Mouse (Mus musculus) hindbrain, embryonic 16.5 days (tissue): Measurements from ENCODE around the gene Max. TPM values are rescaled to one million over a fixed set of nuclear protein-coding genes. Genes with fewer than 3 reads are reported as not detected.

ENCODE experiments used
- ATAC-seq: fragments of 200-750 bp; cut with Nextera tagmentation; 2 replicates; pipeline ENCODE4 v1.8.0; 2017; ENCODE audit warnings: moderate TSS enrichment, moderate library complexity
- H3K27ac ChIP-seq: fragments of 300-500 bp; sonication (generic); 2 replicates; pipeline ENCODE4 v1.5.1; 2014; ENCODE audit warnings: low read depth, mild to moderate bottlenecking, control low read depth, low read length, moderate library complexity
- H3K27me3 ChIP-seq: fragments of 300-500 bp; sonication (generic); replicated peaks from 2 replicates; pipeline ENCODE4 v1.6.1; 2014; ENCODE audit warnings: low read length; ENCODE audit not compliant: control insufficient read depth, insufficient read depth
- H3K36me3 ChIP-seq: fragments of 300-500 bp; sonication (generic); 2 replicates; pipeline ENCODE4 v1.6.1; 2014; ENCODE audit warnings: mild to moderate bottlenecking, low read length, moderate library complexity, mixed read lengths; ENCODE audit not compliant: control insufficient read depth, insufficient read depth
- H3K4me1 ChIP-seq: fragments of 300-500 bp; sonication (generic); 2 replicates; pipeline ENCODE4 v1.6.1; 2014; ENCODE audit warnings: low read depth, low read length; ENCODE audit not compliant: control insufficient read depth, insufficient read depth
- H3K4me2 ChIP-seq: fragments of 300-500 bp; sonication (generic); 2 replicates; pipeline ENCODE4 v1.6.1; 2014; ENCODE audit warnings: mild to moderate bottlenecking, low read length, control low read depth, moderate library complexity
- H3K4me3 ChIP-seq: fragments of 300-500 bp; sonication (generic); 2 replicates; pipeline ENCODE4 v1.5.1; 2014; ENCODE audit warnings: mild to moderate bottlenecking, low read length, control low read depth, moderate library complexity
- H3K9ac ChIP-seq: fragments of 300-500 bp; sonication (generic); 2 replicates; pipeline ENCODE4 v1.6.1; 2014; ENCODE audit warnings: low read depth, mild to moderate bottlenecking, control low read depth, low read length, moderate library complexity
- H3K9me3 ChIP-seq: fragments of 300-500 bp; sonication (generic); 2 replicates; pipeline ENCODE4 v1.6.1; 2014; ENCODE audit warnings: mild to moderate bottlenecking, low read length, moderate library complexity; ENCODE audit not compliant: control insufficient read depth
- WGBS: fragments of 180-500 bp; shearing (Covaris S2); extraction: QIAGEN DNeasy Blood & Tissue Kit; methylation state at CpG from one replicate; pipeline ENCODE4 v1.1.7; 2014; 5-methylcytosine and 5-hydroxymethylcytosine counted together
- polyA plus RNA-seq: library from polyadenylated mRNA; unstranded; fragments of >200 nt; fragmentation: Nextera tagmentation; extraction: Ambion mirVana; gene quantifications from 2 replicates; pipeline ENCODE4 v1.2.1, GENCODE M21; 2015

Gene Max
- polyA plus RNA-seq, 1 experiment from 2014 or later: 17.0 TPM

GRCm38 (mm10) chr12:76961052-76961931, 709 bp downstream of the Max start:
- Histone ChIP-seq H3K4me3 (peak overlapping the region; percentile 98), H3K27ac (peak overlapping the region; percentile 75), H3K4me2 (peak overlapping the region; percentile 89), H3K4me1 (peaks cover 7% of the 10 kb centered on the region), H3K9ac (peak overlapping the region; percentile 91), H3K27me3 (no peaks in the 10 kb centered on the region), H3K9me3 (no peaks in the 10 kb centered on the region), H3K36me3 (peaks cover 5% of the 10 kb centered on the region; the same call in 1 of the 2 replicates)
- ATAC-seq: peak; percentile 18; the same call in 1 of the 2 replicates
- 6% methylated on average over 40 of the region's 45 CpGs for WGBS

- H3K27me3 ChIP-seq: no peaks in the 10 kb centered on the region
- no peaks in the 10 kb centered on the region for H3K9me3 ChIP-seq
- peaks cover 7% of the 10 kb centered on the region; the same call in 1 of the 2 replicates for H3K36me3 ChIP-seq
- peaks cover 20% of the 10 kb centered on the region for H3K4me1 ChIP-seq
- 85% methylated on average over 5 of the region's 5 CpGs for WGBS
- no peak overlapping the region for H3K9ac ChIP-seq
- no peak overlapping the region for H3K27ac ChIP-seq
- ATAC-seq: no peak
- no peak overlapping the region for H3K4me3 ChIP-seq
- no peak overlapping the region for H3K4me2 ChIP-seq
Measured at GRCm38 (mm10) chr12:76957688-76958087, 4.3 kb downstream of the Max start.

- Histone ChIP-seq H3K4me3 (no peak overlapping the region), H3K4me1 (peaks cover 13% of the 10 kb centered on the region), H3K27me3 (no peaks in the 10 kb centered on the region), H3K9me3 (no peaks in the 10 kb centered on the region), H3K36me3 (peaks cover 25% of the 10 kb centered on the region), H3K4me2 (no peak overlapping the region; the same call in 1 of the 2 replicates), H3K9ac (no peak overlapping the region), H3K27ac (peak overlapping the region; percentile 57)
- 58% methylated on average over 10 of the region's 10 CpGs for WGBS
- ATAC-seq: peak; percentile 92
Measured at GRCm38 (mm10) chr12:76954698-76955423, 7.1 kb downstream of the Max start.

- Histone ChIP-seq H3K27me3 (no peaks in the 10 kb centered on the region), H3K4me2 (no peak overlapping the region), H3K27ac (no peak overlapping the region), H3K36me3 (peaks cover 22% of the 10 kb centered on the region), H3K4me3 (no peak overlapping the region), H3K4me1 (peaks cover 13% of the 10 kb centered on the region), H3K9ac (no peak overlapping the region), H3K9me3 (no peaks in the 10 kb centered on the region)
- WGBS: 80% methylated on average over 2 of the region's 2 CpGs
- ATAC-seq: no peak
Measured at GRCm38 (mm10) chr12:76953750-76954363, 8.1 kb downstream of the Max start.

GRCm38 (mm10) chr12:76950330-76950729, 11.7 kb downstream of the Max start:
- Histone ChIP-seq H3K36me3 (peaks cover 43% of the 10 kb centered on the region), H3K4me1 (peaks cover 7% of the 10 kb centered on the region; the same call in 1 of the 2 replicates)
- WGBS: 91% methylated on average over 5 of the region's 5 CpGs

GRCm38 (mm10) chr12:76948781-76949180, 13.2 kb downstream of the Max start:
- ATAC-seq: no peak

More at GRCm38 (mm10) chr12:76950330-76950729, 11.7 kb downstream of the Max start:
- no peak for ATAC-seq
- no peak overlapping the region for H3K27ac ChIP-seq
- no peak overlapping the region for H3K4me2 ChIP-seq
- H3K9me3 ChIP-seq: no peaks in the 10 kb centered on the region
- no peak overlapping the region for H3K9ac ChIP-seq
- H3K4me3 ChIP-seq: no peak overlapping the region
- no peaks in the 10 kb centered on the region for H3K27me3 ChIP-seq

GRCm38 (mm10) chr12:76948185-76948584, 13.8 kb downstream of the Max start:
- WGBS: 98% methylated on average over 2 of the region's 2 CpGs

More at GRCm38 (mm10) chr12:76948781-76949180, 13.2 kb downstream of the Max start:
- Histone ChIP-seq H3K4me3 (no peak overlapping the region), H3K9ac (no peak overlapping the region), H3K9me3 (no peaks in the 10 kb centered on the region), H3K4me1 (0 out of 2 replicates have a peak, but pooled peaks cover under 1% of the 10 kb centered on the region), H3K27me3 (no peaks in the 10 kb centered on the region), H3K4me2 (no peak overlapping the region), H3K27ac (no peak overlapping the region), H3K36me3 (peaks cover 47% of the 10 kb centered on the region)
- WGBS: 91% methylated on average over 3 of the region's 3 CpGs

GRCm38 (mm10) chr12:76947487-76947886, 14.5 kb downstream of the Max start:
- H3K9me3 ChIP-seq: no peaks in the 10 kb centered on the region
- ATAC-seq: no peak
- H3K9ac ChIP-seq: no peak overlapping the region
- WGBS: 98% methylated on average over 3 of the region's 3 CpGs
- H3K27ac ChIP-seq: no peak overlapping the region
- no peak overlapping the region for H3K4me3 ChIP-seq
- H3K27me3 ChIP-seq: no peaks in the 10 kb centered on the region
- H3K36me3 ChIP-seq: peaks cover 47% of the 10 kb centered on the region
- no peak overlapping the region for H3K4me2 ChIP-seq
- H3K4me1 ChIP-seq: no peaks in the 10 kb centered on the region

More at GRCm38 (mm10) chr12:76948185-76948584, 13.8 kb downstream of the Max start:
- no peak for ATAC-seq
- H3K9ac ChIP-seq: no peak overlapping the region
- no peak overlapping the region for H3K4me2 ChIP-seq
- H3K27ac ChIP-seq: no peak overlapping the region
- no peaks in the 10 kb centered on the region for H3K9me3 ChIP-seq
- no peak overlapping the region for H3K4me3 ChIP-seq
- H3K4me1 ChIP-seq: no peaks in the 10 kb centered on the region
- H3K36me3 ChIP-seq: peaks cover 47% of the 10 kb centered on the region
- H3K27me3 ChIP-seq: no peaks in the 10 kb centered on the region
